Mouse (Mus musculus): ENCODE measurements around the gene Large1.
"Not testable (repeated sequence)": the region's sequence is repeated elsewhere in the genome, so short reads cannot be mapped to it uniquely, and the experiment has no call there.

The Large1 gene

DNA sequence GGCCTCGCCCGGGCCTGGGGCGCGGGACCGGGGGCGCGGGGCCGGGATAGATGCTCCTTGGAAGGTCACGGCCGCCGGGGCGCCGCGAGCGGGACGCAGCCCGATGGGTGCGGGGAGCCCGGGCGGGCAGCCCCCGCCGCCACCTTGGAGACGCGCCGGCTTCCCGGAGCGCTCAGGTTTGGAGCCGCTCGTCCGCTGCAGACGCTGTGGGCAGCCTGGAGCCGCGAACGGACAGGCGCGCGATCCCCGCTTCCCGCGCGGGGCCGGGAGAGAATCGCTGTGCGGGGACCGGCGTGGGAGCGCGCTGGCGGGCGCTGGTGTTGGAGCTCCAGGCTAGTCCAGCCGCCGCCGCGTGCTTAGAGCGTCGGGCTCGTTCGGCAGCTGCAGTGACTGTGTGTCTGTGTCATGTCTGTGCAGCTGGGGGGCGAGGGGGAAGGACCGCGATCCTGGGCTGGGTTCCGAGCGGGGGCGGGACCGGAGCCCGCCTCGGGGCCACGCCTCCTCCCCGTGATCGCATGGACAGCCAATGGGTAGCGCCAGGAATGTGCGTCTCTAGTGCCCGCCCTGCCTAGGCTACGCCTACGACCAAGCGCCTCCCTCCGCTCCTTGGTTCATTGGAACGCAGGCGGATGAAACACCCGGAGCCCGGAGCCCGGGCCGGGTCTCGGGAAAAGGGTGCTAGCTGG lies at the start of gene Large1:
Gene Large1, minus strand, starts transcription at position 433 of the 686 bp plus-strand sequence.
- peak; percentile 99 for DNase-seq (ENCODE audit: low spot score in 2 of 2)

DNA sequence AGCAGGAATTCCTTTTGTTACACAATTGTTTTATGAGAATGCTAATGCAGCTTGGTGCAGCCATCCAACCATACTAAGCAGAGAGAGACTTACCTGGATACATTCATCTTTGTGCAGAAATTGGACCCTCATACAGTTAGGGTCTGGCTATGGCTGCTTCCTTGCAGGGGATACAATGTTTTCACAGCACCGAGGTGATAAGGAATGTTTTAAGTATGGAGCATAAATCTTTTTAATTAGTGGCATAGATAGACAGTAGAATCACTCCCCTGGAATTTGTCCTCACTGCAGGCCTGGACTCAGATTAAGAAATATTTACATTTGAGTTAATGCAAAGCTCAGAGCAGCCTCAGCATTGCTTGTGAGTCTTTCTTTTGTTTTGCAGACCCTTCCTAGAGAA lies 47.0 kb upstream of the Large1 start:
- DNase-seq (ENCODE audit: low spot score in 2 of 2) = no peak

DNA sequence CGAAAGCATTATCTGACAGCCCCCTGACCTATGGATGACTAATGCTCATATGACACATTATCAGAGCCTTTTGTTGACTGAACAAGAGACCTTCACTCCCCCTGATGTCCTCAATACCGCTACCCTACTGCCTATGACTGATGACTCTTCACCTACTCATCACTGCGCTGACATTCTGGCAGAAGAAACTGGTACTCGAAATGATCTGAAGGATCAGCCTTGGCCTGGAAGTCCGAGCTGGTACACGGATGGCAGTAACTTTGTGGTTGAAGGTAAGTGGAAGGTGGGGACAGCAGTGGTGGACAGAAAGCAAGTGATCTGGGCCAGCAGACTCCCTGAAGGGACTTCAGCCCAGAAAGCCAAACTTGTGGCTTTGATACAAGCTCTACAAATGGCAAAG lies 19.7 kb upstream of the Large1 start:
- DNase-seq (ENCODE audit: low spot score in 2 of 2) = not testable (repeated sequence)

DNA sequence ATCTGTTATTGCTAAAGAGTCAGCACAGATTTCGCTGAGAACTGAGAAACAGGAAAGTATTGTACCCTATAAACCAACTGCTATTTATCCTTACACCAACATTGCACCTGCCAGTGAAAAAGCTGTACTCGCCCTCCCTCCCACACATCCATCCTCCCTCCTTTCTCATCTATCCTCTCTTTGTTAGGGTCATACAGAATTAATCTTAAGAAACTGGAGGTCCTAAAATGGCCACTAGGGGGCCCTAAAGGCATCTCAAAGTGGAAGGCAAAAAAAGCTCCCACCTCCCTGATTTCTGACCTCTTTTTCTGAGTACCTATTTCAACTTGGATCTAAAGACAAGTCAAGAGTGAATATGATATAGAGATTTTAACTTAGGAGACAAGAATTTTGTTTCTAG lies 2.6 kb upstream of the Large1 start:
- DNase-seq (ENCODE audit: low spot score in 2 of 2) = peak; percentile 72 to 86

DNA sequence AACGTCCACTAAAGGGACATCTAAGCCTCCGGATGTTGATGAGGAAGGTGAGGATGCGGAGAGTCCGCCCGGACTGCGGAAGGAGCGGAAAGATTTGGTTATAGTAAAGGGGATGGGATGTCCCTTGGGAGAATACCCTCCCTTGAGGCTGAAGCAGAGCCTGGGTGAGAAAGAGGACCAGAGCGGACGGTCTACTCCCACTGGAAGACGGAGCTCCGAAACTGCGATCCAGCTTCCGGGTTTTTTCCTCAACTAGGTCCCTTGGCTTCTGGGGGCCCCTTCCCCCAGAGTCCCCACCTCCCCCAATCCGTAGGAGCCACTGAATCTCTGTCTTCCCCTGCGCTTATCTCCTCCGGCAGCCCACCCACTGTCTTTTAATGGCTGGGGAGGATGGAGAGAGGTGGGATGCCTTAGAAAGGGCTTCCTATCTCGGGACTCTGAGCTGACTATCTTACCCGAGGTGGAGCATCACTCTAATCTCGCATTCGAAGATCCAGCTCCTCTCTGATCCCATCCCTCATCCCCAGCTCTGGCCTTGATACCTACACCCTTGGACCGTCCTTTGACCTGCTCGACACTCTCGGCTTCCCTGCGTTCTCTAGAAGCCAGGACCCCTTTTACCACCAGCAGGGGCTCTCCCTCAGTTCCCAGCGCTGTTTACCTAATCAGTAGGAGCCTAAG lies 1.0 kb upstream of the Large1 start:
- peak; percentile 81 to 83 for DNase-seq (ENCODE audit: low spot score in 2 of 2)

DNA sequence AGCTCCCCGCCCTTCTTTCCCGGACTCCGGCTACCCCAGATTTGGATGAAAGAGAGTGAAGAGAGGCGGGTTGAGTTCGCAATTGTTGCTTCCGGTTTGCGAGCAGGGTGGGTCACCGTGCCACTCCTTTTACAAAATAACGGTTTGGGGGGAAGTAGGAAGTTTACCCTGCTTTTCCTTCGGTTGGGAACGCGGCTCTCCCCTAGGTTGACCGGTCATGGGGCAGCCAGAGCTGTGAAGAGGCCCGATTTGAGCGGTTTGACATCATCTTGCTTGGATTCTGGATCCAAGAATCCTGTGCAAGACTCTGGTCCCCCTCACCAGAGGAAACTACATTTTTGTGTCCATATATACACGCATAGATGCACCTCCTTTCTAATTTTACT lies 447 bp upstream of the Large1 start:
- no peak for DNase-seq (ENCODE audit: low spot score in 2 of 2)

DNA sequence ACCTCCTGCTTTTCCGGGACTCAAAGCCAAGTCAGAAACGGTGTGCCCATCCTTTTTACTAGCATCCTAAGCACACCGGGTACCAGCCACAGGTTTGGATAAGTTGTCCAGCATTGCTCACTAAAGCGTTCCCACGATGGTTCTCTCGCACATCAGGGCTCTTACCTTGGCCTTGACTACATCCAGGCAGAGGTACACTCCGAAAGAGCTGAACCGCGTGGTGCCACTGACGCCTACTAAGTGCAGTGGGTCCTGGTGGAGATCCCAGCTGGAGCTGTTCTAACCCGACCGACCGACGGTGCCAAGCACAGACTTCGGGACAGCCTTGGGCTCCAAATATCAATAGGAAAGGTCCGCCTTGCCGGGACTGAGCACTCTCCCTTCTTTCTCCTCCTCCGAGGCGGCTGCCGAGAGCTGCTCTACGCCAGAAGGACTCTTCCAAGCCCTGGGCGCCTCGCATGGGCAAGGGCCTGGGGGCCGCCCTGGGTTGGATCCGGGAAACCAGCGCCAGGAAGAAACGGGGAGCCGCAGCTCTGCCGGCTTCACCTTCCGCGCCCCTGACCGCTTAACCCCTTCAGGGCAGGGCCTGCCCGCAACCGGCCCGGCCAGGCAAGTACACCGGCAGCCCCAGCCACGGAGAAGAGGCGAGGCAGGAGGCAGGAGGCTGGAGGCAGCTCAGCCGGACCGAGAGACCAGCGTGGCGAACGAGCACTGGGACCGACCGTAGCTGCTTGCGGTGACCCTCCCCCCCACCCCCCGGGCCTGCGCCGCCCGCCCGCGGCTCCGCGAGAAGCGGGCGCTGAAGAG lies 836 bp downstream of the Large1 start:
- DNase-seq (ENCODE audit: low spot score in 2 of 2) = peak; percentile 35 to 54

DNA sequence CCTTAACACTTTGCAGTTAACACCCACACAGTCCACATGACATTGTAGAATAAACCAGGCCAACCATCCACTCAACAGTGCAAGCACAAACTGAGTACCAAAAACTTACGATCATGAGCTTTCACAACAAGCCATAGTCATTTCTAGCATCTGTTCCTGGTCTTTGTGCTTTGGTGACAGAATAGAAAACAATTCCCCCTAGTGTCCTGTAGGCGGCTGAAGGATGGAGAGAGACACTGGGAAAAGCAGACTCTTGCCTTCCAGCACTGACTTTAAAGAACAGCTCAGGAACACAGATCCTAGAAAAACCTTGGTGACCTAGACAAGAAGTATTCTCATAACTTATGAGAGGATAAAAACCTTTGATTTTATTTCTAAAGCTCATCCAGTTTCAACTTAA lies 3.0 kb downstream of the Large1 start:
- peak in 1 of 2 experiments; percentile 28 for DNase-seq (ENCODE audit: low spot score in 2 of 2)

DNA sequence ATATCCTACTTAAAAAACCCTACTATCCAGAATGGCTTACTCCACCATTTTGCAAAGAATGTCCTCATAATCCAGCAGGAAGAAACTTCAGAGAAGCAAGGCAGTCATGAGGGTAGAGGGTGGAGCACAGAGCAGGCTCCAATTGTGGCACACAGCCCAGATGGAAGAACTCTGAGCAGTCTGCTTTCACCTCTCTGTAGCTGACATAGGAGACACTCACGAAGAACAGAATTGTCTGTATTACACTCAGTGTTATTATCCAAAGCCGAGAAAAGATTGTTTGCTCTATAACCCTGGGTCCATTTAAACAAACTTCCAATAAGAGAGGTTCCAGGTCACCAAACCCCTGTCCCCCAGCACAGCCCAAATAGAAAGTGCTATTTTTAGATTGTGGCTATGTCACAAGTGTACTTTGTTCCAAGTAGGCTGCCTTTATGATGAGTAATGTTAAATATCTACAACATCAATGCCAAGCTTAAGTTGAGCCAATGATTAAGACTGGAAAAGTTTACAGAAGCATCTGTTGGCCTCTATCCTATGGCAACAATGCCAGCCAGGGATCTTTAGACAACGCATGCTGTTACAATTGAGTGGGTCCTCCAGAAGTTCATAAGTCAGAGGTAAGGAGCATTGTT lies 10.5 kb downstream of the Large1 start:
- DNase-seq (ENCODE audit: low spot score in 2 of 2) = no peak

DNA sequence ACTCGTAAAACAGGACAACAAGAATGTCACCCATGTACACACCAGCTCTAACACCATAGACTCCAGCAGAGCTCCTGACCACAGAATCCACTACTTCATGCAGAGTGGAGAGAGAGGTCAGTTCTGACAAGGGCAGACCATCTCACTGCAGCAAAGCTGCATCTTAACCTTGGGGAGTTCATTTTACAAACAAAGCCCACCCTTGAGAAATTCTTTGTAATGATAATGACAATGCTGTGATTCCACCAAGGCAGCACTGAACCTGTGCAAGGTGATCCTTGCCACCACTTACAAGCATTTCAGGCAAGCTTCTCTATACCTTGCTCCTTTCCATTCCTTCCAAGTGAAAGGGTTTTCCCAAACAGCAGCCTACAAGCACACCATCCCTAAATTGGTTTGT lies 16.5 kb downstream of the Large1 start:
- DNase-seq (ENCODE audit: low spot score in 2 of 2) = no peak

DNA sequence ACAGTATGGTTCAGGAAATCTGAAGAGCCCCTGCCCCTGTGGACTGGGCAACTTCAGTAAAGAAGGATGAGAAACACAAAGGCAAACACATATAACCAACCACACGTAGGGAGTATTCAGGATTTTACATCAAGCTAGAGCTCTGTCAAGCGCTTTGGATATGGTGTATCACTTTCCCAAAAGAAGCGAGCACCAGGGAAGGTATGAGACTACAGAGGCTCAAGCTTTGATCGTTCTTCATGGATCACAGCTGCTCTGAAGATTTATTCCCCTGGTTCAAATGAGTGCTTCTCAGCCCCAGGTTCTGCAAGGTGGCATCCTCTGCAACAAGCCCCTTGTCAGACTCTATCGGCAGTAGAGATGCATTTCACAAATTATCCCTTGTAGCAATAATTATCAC lies 24.2 kb downstream of the Large1 start:
- DNase-seq (ENCODE audit: low spot score in 2 of 2) = no peak

DNA sequence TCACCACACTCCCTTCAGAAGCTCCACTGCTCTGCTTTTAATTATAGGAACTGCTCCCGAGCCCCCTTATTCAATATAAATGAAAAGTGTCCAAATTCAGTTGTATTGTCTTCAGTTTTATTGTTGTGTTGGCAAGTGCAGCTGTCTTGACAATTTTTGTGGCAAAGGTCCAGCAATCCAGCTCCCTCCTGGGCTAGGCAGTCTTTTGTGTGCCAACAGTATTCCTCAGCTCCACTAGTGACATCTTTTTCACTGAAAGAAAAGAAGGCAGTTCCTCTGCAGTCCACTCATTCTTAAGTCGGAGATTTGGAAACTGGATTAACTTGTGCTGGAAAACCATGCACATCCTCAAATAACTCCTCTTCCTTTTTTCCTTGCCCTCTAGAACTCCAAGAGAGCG lies 25.3 kb downstream of the Large1 start:
- no peak for DNase-seq (ENCODE audit: low spot score in 2 of 2)

DNA sequence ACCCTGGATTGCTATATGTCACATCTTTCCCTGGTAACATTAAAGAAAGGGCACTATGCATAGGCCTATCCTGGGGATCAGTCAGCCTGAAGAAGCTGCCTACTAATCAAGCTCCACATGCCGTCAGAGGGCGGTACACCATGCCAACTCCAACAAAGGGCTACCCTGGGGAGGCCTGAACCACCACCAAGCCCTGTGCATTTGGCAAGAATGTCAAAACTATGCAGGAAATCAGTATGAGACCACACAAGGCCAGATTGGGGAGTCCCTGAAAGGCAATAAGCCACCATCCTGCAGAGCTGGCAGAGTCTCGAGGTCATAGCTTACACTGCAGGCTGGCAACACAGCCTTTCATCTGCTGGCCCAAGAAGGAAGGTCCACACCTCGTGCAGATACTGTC lies 28.7 kb downstream of the Large1 start:
- DNase-seq (ENCODE audit: low spot score in 2 of 2) = no peak

DNA sequence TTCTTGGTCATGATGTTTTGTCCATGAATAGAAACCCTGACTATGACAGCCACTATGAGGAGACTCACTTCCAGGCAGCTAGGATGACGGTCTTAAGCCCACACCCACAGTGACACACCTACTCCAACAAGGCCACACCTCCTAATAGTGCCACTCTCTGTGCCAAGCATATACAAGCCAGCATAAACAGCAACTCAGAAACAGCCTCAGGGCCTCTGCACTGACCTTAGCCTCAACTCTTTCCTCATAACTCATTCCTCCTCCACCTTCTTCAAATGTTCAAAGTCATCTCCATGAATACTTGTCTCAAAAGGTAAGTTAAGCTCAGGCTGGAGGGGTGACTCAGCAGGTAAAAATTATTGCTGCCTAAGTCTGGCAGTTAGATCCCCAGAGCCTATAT lies 29.7 kb downstream of the Large1 start:
- no peak for DNase-seq (ENCODE audit: low spot score in 2 of 2)

DNA sequence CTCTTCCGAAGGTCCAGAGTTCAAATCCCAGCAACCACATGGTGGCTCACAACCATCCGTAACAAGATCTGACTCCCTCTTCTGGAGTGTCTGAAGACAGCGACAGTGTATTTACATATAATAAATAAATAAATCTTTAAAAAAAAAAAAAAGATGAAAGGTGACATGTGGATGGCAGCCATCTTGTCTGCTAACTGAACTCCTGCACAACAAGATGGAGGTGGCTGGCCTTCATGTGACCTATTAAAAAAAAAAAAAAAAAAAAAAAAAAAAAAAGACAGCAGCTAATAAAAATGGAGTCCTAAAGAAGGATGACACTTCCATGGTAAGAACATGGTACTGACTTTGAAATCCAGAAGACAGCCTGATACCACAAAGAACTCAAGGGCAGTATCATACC lies 33.8 kb downstream of the Large1 start:
- not testable (repeated sequence) for DNase-seq (ENCODE audit: low spot score in 2 of 2)

DNA sequence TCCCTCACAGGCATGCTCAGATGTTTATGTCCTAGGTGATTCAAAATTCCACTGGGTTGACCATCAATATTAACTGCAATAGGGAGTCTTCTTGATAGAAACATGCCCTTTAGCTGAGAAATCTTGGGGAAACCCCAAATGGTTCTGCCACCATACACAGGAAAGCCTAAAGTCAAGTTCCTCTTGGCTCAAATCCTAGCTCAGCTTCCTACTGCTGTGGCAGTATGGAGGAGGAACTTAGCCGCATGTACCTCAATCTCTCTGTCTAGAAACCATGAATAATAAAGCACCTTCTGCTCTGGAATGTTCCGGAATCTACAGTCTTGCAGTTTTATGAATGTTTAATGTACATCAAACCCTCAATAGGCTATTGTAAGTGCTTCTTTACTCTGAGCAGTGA lies 39.4 kb downstream of the Large1 start:
- no peak for DNase-seq (ENCODE audit: low spot score in 2 of 2)

DNA sequence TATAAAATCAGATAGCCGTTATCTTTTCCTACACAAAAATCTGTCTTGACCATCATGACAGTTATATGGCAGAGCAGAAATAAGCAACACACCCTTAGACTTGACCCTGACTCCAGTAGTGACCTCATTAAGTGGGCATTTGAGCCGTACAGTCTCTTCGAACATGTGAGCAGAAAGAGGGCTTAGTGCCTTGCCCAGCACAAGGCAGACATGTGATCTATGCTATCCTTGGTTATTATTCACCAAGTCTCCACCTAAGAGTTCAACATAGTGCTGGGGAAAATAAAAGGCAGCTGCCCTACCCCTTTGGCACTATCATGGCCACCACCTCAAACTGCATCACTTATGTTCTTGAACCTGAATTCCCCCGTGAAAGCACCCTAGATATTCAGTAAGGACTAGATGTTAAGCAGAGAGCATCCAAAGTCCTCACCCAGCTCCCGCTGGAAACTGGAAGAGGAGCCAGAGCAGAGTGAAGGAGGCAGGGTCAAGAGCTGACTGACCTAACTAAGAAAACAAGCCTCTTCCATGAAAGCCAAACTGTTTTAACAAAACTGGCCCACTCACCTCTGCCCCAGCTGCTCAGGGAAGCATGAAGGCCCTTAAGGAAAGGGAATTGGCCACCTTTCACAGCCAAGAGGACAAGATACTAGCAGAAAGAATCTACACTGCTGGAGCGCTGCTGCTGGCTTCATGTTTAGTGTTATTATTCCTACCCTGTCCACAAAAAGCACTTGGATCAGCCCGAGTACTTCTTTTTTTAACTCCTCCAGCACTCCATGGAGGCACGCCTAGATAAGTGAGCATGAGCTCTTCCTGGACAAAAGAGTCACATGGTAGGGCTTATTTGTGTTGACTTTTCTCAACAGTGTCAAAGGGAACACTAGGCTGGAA lies 40.4 kb downstream of the Large1 start:
- DNase-seq (ENCODE audit: low spot score in 2 of 2) = no peak

DNA sequence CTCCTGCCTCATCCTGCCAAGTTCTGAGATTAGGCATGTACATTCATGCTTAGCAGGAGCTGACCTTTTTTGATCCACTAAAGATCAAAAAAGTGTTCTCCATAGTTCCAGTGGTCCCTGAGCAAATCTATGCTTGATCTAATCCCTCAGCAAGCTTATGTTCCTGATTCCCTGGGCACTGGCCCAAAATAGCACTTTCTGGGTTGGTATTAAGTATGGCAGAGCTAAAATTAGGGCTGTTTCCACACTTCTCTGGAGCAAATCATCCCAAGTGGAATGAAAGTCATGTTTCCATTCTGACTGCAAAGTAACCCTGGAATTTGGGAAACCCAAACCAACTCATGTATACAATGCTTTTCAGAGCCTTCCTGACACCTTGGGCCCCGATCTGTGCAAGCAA lies 42.9 kb downstream of the Large1 start:
- DNase-seq (ENCODE audit: low spot score in 2 of 2) = no peak

DNA sequence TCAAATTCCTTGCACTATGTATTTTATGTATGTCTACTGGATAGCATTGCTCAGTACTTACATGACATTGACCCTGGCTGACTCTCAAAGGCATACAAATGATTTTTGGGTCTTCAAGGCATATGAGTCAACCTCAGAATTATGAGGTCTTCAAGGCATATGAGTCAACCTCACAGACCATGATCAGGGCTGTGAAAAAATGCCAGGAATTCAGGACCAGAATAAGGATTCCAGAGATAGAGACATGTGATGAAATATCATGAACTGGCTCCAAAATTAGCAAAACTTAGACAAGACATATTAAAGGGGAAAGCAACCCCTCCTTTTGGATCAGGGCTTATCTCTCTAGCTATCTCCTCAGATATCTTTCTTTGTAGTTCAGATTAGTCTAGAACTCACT lies 43.3 kb downstream of the Large1 start:
- DNase-seq (ENCODE audit: low spot score in 2 of 2) = no peak

DNA sequence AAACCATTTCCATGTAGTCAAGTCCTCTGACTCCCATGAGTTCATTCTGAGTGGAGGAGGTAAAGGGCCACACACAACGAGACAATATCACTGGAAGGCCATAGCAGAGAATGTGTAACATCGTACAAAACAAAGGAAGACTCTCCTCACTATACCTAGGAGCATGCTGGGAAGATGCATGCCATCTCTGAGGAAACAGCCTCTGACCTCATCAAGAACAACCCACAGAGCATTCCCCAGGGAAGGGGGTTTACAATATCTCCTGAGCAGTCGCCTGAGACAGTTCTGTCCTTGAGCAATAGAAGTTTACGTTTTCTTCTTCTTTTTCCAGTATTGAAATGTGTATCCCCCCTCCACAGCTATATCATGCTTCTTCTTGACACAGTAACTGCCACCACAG lies 49.4 kb downstream of the Large1 start:
- no peak for DNase-seq (ENCODE audit: low spot score in 2 of 2)

DNA sequence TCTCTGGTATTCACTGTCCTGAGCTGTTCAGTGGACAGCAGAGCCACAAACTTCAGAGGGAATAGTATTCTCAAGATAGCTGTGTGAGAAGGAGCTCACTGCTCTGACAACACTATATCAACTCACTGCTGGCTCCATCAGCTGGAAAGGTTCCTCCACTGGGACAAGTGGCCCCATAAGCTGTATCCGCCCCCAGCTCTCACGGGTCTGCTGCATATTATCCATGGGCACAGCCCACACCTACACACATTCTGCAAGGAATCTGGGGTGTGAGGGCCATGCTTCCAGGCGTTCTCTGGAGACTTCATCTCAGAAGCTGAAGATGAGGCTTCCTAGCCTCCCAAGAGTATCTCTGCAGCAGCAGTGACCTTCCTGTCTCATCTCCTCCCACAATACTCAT lies 50.4 kb downstream of the Large1 start:
- DNase-seq (ENCODE audit: low spot score in 2 of 2) = peak; percentile 39 to 55
